Mouse (Mus musculus): ENCODE data around the gene Cnksr3. TPM values are rescaled to one million over a fixed set of nuclear protein-coding genes. Genes with fewer than 3 reads are reported as not detected.

The Cnksr3 gene
- 13.7 TPM for total RNA-seq (2023)

DNA sequence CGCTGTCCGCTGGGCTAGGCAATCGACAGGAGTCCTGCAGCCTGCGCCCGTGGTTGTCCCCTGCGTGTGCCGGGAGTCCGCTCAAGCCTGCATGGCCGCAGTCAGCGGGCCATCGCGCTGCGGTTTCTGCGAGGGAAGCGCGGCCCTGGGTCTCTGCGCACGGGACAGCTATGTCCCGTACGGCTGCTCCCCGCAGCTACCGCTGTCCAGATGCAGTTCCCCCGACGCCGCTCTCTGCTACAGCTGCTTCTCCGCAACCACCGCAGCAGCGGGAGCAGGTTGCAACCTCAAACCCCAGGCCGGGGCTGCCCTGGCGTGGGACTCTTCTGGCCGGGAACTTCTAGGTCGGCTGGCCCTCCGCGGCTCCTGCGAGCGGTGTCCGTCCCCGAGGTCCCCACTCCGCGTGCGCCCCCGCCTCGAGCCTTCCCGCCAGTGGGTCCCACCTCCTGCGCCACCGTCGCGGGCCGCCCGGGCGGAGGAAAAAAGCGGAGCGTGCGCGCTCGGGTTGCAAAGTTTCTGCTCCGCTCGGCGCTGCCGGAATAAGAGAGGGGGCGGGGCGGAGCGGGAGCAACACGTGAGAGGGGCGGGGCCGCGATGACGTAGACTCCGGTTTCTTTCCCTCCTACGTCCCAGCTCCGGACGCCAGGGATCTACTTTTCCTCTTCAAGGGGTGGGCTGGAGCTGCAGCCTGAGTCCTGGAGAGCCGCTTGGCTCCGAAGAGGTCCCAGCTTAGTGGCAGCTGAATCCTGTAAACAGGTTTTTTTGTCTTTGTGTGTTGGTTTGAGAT is at the start of gene Cnksr3:
Gene Cnksr3 (minus strand): TSS at position 542 of the 787 bp plus-strand sequence.

Other genes with a start within 250 kb of the Cnksr3 start
- 153 TPM for gene Ipcef1, start 159.8 kb downstream of the Cnksr3 start, total RNA-seq (2023)

All from CD4-positive naive resting alpha-beta T cell, adult 76 days (primary cell).